Mouse (Mus musculus) kidney, adult 2 months (tissue): ENCODE measurements around the gene Rasgrp1.

Experiments used
- CTCF ChIP-seq: fragments of 200-500 bp; conservative IDR thresholded peaks from 2 replicates; pipeline ENCODE4 v1.5.1; 2011; ENCODE audit warnings: low read depth, mild to moderate bottlenecking, control low read depth, low read length, moderate library complexity, mixed read lengths; ENCODE audit not compliant: insufficient read depth, insufficient read length
- POLR2A ChIP-seq: fragments of 200-500 bp; IDR thresholded peaks from one replicate; pipeline ENCODE4 v1.6.1; 2011; ENCODE audit warnings: low read depth, low read length, control low read depth

DNA sequence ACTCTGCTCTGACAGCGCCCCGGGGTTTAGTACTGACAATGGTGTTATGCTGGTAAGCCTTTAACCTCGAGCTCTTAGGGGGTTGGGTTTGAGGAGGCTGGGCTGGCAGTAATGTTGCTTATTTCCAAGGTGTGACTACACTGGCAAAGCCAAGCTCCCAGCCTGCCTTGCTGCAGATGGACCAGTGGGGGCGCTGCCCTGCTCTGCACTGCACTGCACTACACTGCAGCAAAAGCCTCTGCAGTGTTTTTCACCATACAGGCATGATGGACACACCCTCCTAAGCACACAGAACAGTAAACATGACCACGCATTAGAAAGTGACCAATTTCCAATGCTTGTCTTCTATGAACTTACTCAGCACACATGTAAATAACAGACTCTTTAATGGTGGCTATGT, 11.2 kb downstream of the Rasgrp1 start:
- TF ChIP-seq CTCF (0 out of 2 replicates have a peak, but pooled peaks have one; percentile 3), POLR2A (no peak)
